In the genomic region with DNA sequence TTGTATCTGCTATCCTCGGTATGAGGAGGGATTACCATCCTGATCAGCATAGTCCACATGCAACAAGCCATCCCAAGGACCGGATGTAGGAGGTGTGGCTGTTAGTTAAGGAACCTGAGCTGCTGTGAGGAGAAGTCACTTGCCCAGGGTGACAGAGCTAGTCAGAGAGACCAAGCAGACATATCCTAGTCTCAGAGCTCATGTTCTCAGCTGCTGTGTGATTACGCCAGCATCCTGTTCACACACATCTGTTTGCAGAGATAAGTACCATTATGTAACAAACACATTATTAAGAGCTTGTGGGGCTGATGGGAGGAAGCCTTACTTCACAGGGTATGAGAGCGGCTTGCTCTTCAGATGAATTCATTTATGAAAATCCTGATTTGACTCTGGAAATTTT, we compare ENCODE assay signal across 26 mouse cellular contexts.
DNase-seq lines count a peak whose midpoint lies in the region; ATAC-seq and TF ChIP-seq lines count a peak whose summit lies in the region.
"Had no signal": no experiment of that assay in that cellular context is flagged by ENCODE, and none has a peak within 500 bp of the region (broad histone marks: within the 10 kb centered on the region; RNA-seq: fewer than 3 reads in every experiment).

No protein-coding gene starts in this region.

- ATAC-seq in frontal cortex, adult (ENCODE audit: low TSS enrichment): peak; percentile 29; the same call in 1 of the 2 replicates
- ATAC-seq in liver, embryonic 12.5 days: peak; percentile 60
- ATAC-seq in liver, postnatal 0 days: no peak
- ATAC-seq in liver, embryonic 13.5 days (ENCODE audit: low read depth): peak; percentile 39; the same call in 1 of the 2 replicates
- ATAC-seq: hindbrain, embryonic 16.5 days; intestine, embryonic 15.5 days; Patski had no signal

- H3K27me3 ChIP-seq in liver, embryonic 12.5 days (replicated peaks): no peaks in the 10 kb centered on the region
- no peaks in the 10 kb centered on the region for H3K27me3 ChIP-seq in liver, postnatal 0 days (ENCODE audit: insufficient read depth, low read length)
- H3K27me3 ChIP-seq in liver, embryonic 13.5 days: no peaks in the 10 kb centered on the region
- H3K27me3 ChIP-seq: CH12.LX; embryonic facial prominence, embryonic 15.5 days; heart, embryonic 13.5 days; intestine, embryonic 15.5 days; limb, embryonic 15.5 days; Patski; stomach, embryonic 15.5 days had no signal

- WGBS in liver, embryonic 12.5 days (ENCODE audit: insufficient replicate concordance): 21% methylated on average over 4 of the region's 4 CpGs
- WGBS in liver, postnatal 0 days (ENCODE audit: insufficient replicate concordance): 25% methylated on average over 4 of the region's 4 CpGs
- WGBS in liver, embryonic 13.5 days (ENCODE audit: insufficient replicate concordance): 22% methylated on average over 4 of the region's 4 CpGs

- no peak overlapping the region for H3K4me2 ChIP-seq in liver, embryonic 12.5 days
- H3K4me2 ChIP-seq in liver, postnatal 0 days (ENCODE audit: low read depth, low read length): no peak overlapping the region
- no peak overlapping the region for H3K4me2 ChIP-seq in liver, embryonic 13.5 days
- H3K4me2 ChIP-seq: embryonic facial prominence, embryonic 15.5 days; heart, embryonic 13.5 days; intestine, embryonic 15.5 days; limb, embryonic 15.5 days; stomach, embryonic 15.5 days had no signal

- no peak for TF ChIP-seq EP300 in liver, postnatal 0 days (IDR thresholded peaks at IDR 0.05; ENCODE audit: low read depth)

- no peak overlapping the region for H3K27ac ChIP-seq in liver, embryonic 12.5 days
- no peak overlapping the region for H3K27ac ChIP-seq in liver, postnatal 0 days (ENCODE audit: low read depth)
- no peak overlapping the region for H3K27ac ChIP-seq in liver, embryonic 13.5 days
- H3K27ac ChIP-seq: embryonic facial prominence, embryonic 15.5 days; gastrocnemius, adult 2 months; heart, embryonic 13.5 days; intestine, embryonic 15.5 days; layer of hippocampus, adult 2 months; limb, embryonic 15.5 days; stomach, embryonic 15.5 days had no signal

- H3K9ac ChIP-seq in liver, embryonic 12.5 days: no peak overlapping the region
- H3K9ac ChIP-seq in liver, postnatal 0 days (replicated peaks): no peak overlapping the region
- H3K9ac ChIP-seq in liver, embryonic 13.5 days: no peak overlapping the region
- H3K9ac ChIP-seq: embryonic facial prominence, embryonic 15.5 days; heart, embryonic 13.5 days; intestine, embryonic 15.5 days; limb, embryonic 15.5 days; stomach, embryonic 15.5 days had no signal

- no peaks in the 10 kb centered on the region for H3K36me3 ChIP-seq in liver, embryonic 12.5 days
- no peaks in the 10 kb centered on the region for H3K36me3 ChIP-seq in liver, postnatal 0 days (replicated peaks; ENCODE audit: insufficient read depth, low read length)
- no peaks in the 10 kb centered on the region for H3K36me3 ChIP-seq in liver, embryonic 13.5 days
- H3K36me3 ChIP-seq: embryonic facial prominence, embryonic 15.5 days; G1E; heart, embryonic 13.5 days; intestine, embryonic 15.5 days; limb, embryonic 15.5 days; stomach, embryonic 15.5 days had no signal

- H3K9me3 ChIP-seq in liver, embryonic 12.5 days (replicated peaks): no peaks in the 10 kb centered on the region
- H3K9me3 ChIP-seq in liver, postnatal 0 days (ENCODE audit: low read length): no peaks in the 10 kb centered on the region
- H3K9me3 ChIP-seq in liver, embryonic 13.5 days (replicated peaks): no peaks in the 10 kb centered on the region
- H3K9me3 ChIP-seq: embryonic facial prominence, embryonic 15.5 days; G1E; heart, embryonic 13.5 days; intestine, embryonic 15.5 days; limb, embryonic 15.5 days; stomach, embryonic 15.5 days had no signal

- no peak for TF ChIP-seq CTCF in liver, postnatal 0 days (IDR thresholded peaks at IDR 0.05; ENCODE audit: low read depth)
- no peak for TF ChIP-seq CTCF in brain, embryonic 14.5 days (IDR thresholded peaks at IDR 0.05; ENCODE audit: borderline replicate concordance, extremely low read depth, insufficient read depth, insufficient read length)

- H3K4me1 ChIP-seq in liver, embryonic 12.5 days: no peaks in the 10 kb centered on the region
- no peaks in the 10 kb centered on the region for H3K4me1 ChIP-seq in liver, postnatal 0 days (ENCODE audit: insufficient read depth)
- H3K4me1 ChIP-seq in liver, embryonic 13.5 days (replicated peaks): no peaks in the 10 kb centered on the region
- H3K4me1 ChIP-seq: embryonic facial prominence, embryonic 15.5 days; heart, embryonic 13.5 days; intestine, embryonic 15.5 days; limb, embryonic 15.5 days; stomach, embryonic 15.5 days had no signal

- TF ChIP-seq POLR2A in brain, embryonic 14.5 days (IDR thresholded peaks at IDR 0.05; ENCODE audit: borderline replicate concordance, extremely low read depth, insufficient read depth, insufficient read length, poor library complexity, severe bottlenecking): no peak

- intact Hi-C loops in left cerebral cortex, postnatal 25 days (cut with DNase I): no loop called here

- H3K4me3 ChIP-seq in liver, embryonic 12.5 days: no peak overlapping the region
- H3K4me3 ChIP-seq in liver, postnatal 0 days (ENCODE audit: low read depth, low read length): no peak overlapping the region
- no peak overlapping the region for H3K4me3 ChIP-seq in liver, embryonic 13.5 days (replicated peaks)
- H3K4me3 ChIP-seq: embryonic facial prominence, embryonic 15.5 days; gastrocnemius, adult 2 months; heart, embryonic 13.5 days; intestine, embryonic 15.5 days; layer of hippocampus, adult 2 months; limb, embryonic 15.5 days; myocyte; stomach, embryonic 15.5 days had no signal

- no peak for DNase-seq in frontal cortex, postnatal 10 days (ENCODE audit: low spot score in 2 of 2)
- DNase-seq in liver, postnatal 0 days: no peak
- peak; percentile 25 for DNase-seq in brain, embryonic 14.5 days (ENCODE audit: low read depth)
- no peak for DNase-seq in liver, embryonic 13.5 days
- DNase-seq in thymus, adult 18-20 months: no peak
- no peak for DNase-seq in left cerebral cortex, postnatal 25 days (ENCODE audit: low spot score in 2 of 2)
- DNase-seq: adrenal gland, adult 2 months; B cell, adult 2 months; cerebellum, adult 8-10 months; gastrocnemius, adult 2 months; kidney, adult 9 months; kidney, postnatal 14 days; lung, adult 2 months had no signal
